Mouse (Mus musculus): ENCODE results near the gene Pik3r6.

- TF ChIP-seq CTCF (IDR thresholded peaks at IDR 0.05; ENCODE audit: extremely low read depth, insufficient read depth, insufficient read length, insufficient replicate concordance) (no peak), POLR2A (IDR thresholded peaks at IDR 0.05; ENCODE audit: low read depth, low read length) (no peak)
These were observed 42.9 kb downstream of the Pik3r6 start for GRCm38 (mm10) chr11:68545682-68546222.
